Mouse (Mus musculus): ENCODE data around the gene Tas2r134. TPM values are rescaled to one million over a fixed set of nuclear protein-coding genes. Genes with fewer than 3 reads are reported as not detected.

The Tas2r134 gene
- polyA plus RNA-seq, 1 experiment from 2014 or later = not detected

- WGBS = 22% methylated on average over 3 of the region's 3 CpGs
- Histone ChIP-seq H3K9me3 (ENCODE audit: control insufficient read depth, low read length) (no peaks in the 10 kb centered on the region), H3K27me3 (replicated peaks; ENCODE audit: control insufficient read depth, insufficient read depth, low read length) (no peaks in the 10 kb centered on the region), H3K4me3 (ENCODE audit: low read length) (peak overlapping the region; percentile 27; the same call in 1 of the 2 replicates), H3K27ac (ENCODE audit: low read depth, low read length) (peak overlapping the region; percentile 64), H3K36me3 (ENCODE audit: control insufficient read depth, insufficient read depth, low read length) (no peaks in the 10 kb centered on the region), H3K4me2 (ENCODE audit: low read length) (peak overlapping the region; percentile 57), H3K4me1 (ENCODE audit: control insufficient read depth, insufficient read depth, low read depth, low read length) (peaks cover 5% of the 10 kb centered on the region; the same call in 1 of the 2 replicates), H3K9ac (ENCODE audit: low read depth, low read length) (peak overlapping the region; percentile 59)
- no peak for ATAC-seq
These were observed 27.2 kb upstream of the Tas2r134 start for GRCm38 (mm10) chr2:51600202-51600487.

GRCm38 (mm10) chr2:51600873-51601272 is 26.4 kb upstream of the Tas2r134 start:
- no peak; the same call in 1 of the 2 replicates for ATAC-seq
- no peaks in the 10 kb centered on the region for H3K27me3 ChIP-seq (replicated peaks; ENCODE audit: control insufficient read depth, insufficient read depth, low read length)
- no peaks in the 10 kb centered on the region for H3K9me3 ChIP-seq (ENCODE audit: control insufficient read depth, low read length)
- H3K27ac ChIP-seq (ENCODE audit: low read depth, low read length) = no peak overlapping the region
- no peak overlapping the region for H3K9ac ChIP-seq (ENCODE audit: low read depth, low read length)
- no peaks in the 10 kb centered on the region for H3K36me3 ChIP-seq (ENCODE audit: control insufficient read depth, insufficient read depth, low read length)
- 61% methylated on average over 8 of the region's 8 CpGs for WGBS
- H3K4me2 ChIP-seq (ENCODE audit: low read length) = no peak overlapping the region
- H3K4me1 ChIP-seq (ENCODE audit: control insufficient read depth, insufficient read depth, low read depth, low read length) = peaks cover 5% of the 10 kb centered on the region; the same call in 1 of the 2 replicates
- H3K4me3 ChIP-seq (ENCODE audit: low read length) = no peak overlapping the region

- H3K27me3 ChIP-seq (replicated peaks; ENCODE audit: control insufficient read depth, insufficient read depth, low read length) = no peaks in the 10 kb centered on the region
- peak; percentile 76 for ATAC-seq
- peak overlapping the region; percentile 21 for H3K4me3 ChIP-seq (ENCODE audit: low read length)
- H3K9ac ChIP-seq (ENCODE audit: low read depth, low read length) = peak overlapping the region; percentile 24; the same call in 1 of the 2 replicates
- no peaks in the 10 kb centered on the region for H3K36me3 ChIP-seq (ENCODE audit: control insufficient read depth, insufficient read depth, low read length)
- WGBS = 11% methylated on average over 10 of the region's 10 CpGs
- no peak overlapping the region for H3K27ac ChIP-seq (ENCODE audit: low read depth, low read length)
- no peaks in the 10 kb centered on the region for H3K9me3 ChIP-seq (ENCODE audit: control insufficient read depth, low read length)
- H3K4me2 ChIP-seq (ENCODE audit: low read length) = peak overlapping the region; percentile 51
- peaks cover 9% of the 10 kb centered on the region for H3K4me1 ChIP-seq (ENCODE audit: control insufficient read depth, insufficient read depth, low read depth, low read length)
These were observed 17.0 kb upstream of the Tas2r134 start for GRCm38 (mm10) chr2:51610305-51610704.

- peak overlapping the region; percentile 25; the same call in 1 of the 2 replicates for H3K27ac ChIP-seq (ENCODE audit: low read depth, low read length)
- peaks cover 9% of the 10 kb centered on the region for H3K4me1 ChIP-seq (ENCODE audit: control insufficient read depth, insufficient read depth, low read depth, low read length)
- no peaks in the 10 kb centered on the region for H3K27me3 ChIP-seq (replicated peaks; ENCODE audit: control insufficient read depth, insufficient read depth, low read length)
- no peaks in the 10 kb centered on the region for H3K36me3 ChIP-seq (ENCODE audit: control insufficient read depth, insufficient read depth, low read length)
- no peak overlapping the region; the same call in 1 of the 2 replicates for H3K4me2 ChIP-seq (ENCODE audit: low read length)
- 0 out of 2 replicates have a peak overlapping the region, but pooled peaks have one; percentile 4 for H3K9ac ChIP-seq (ENCODE audit: low read depth, low read length)
- 15% methylated on average over 2 of the region's 2 CpGs for WGBS
- ATAC-seq = peak; percentile 60; the same call in 1 of the 2 replicates
- H3K4me3 ChIP-seq (ENCODE audit: low read length) = no peak overlapping the region
- H3K9me3 ChIP-seq (ENCODE audit: control insufficient read depth, low read length) = no peaks in the 10 kb centered on the region
These were observed 16.4 kb upstream of the Tas2r134 start for GRCm38 (mm10) chr2:51610897-51611296.

GRCm38 (mm10) chr2:51613716-51614115 is 13.6 kb upstream of the Tas2r134 start:
- H3K4me3 ChIP-seq (ENCODE audit: low read length) = no peak overlapping the region
- H3K36me3 ChIP-seq (ENCODE audit: control insufficient read depth, insufficient read depth, low read length) = no peaks in the 10 kb centered on the region
- peaks cover 9% of the 10 kb centered on the region for H3K4me1 ChIP-seq (ENCODE audit: control insufficient read depth, insufficient read depth, low read depth, low read length)
- H3K9me3 ChIP-seq (ENCODE audit: control insufficient read depth, low read length) = no peaks in the 10 kb centered on the region
- no peaks in the 10 kb centered on the region for H3K27me3 ChIP-seq (replicated peaks; ENCODE audit: control insufficient read depth, insufficient read depth, low read length)
- no peak overlapping the region for H3K4me2 ChIP-seq (ENCODE audit: low read length)
- WGBS = 80% methylated on average over 4 of the region's 4 CpGs
- H3K9ac ChIP-seq (ENCODE audit: low read depth, low read length) = no peak overlapping the region
- ATAC-seq = no peak
- H3K27ac ChIP-seq (ENCODE audit: low read depth, low read length) = no peak overlapping the region

- H3K9me3 ChIP-seq (ENCODE audit: control insufficient read depth, low read length) = no peaks in the 10 kb centered on the region
- H3K4me3 ChIP-seq (ENCODE audit: low read length) = no peak overlapping the region
- WGBS = 85% methylated on average over 2 of the region's 2 CpGs
- no peak overlapping the region for H3K27ac ChIP-seq (ENCODE audit: low read depth, low read length)
- no peaks in the 10 kb centered on the region for H3K36me3 ChIP-seq (ENCODE audit: control insufficient read depth, insufficient read depth, low read length)
- H3K4me1 ChIP-seq (ENCODE audit: control insufficient read depth, insufficient read depth, low read depth, low read length) = no peaks in the 10 kb centered on the region
- no peak overlapping the region for H3K9ac ChIP-seq (ENCODE audit: low read depth, low read length)
- H3K4me2 ChIP-seq (ENCODE audit: low read length) = no peak overlapping the region
- H3K27me3 ChIP-seq (replicated peaks; ENCODE audit: control insufficient read depth, insufficient read depth, low read length) = no peaks in the 10 kb centered on the region
- ATAC-seq = no peak
These were observed 5.4 kb upstream of the Tas2r134 start for GRCm38 (mm10) chr2:51621931-51622330.

GRCm38 (mm10) chr2:51626007-51626406 is 1.3 kb upstream of the Tas2r134 start:
- Histone ChIP-seq H3K36me3 (ENCODE audit: control insufficient read depth, insufficient read depth, low read length) (no peaks in the 10 kb centered on the region), H3K4me2 (ENCODE audit: low read length) (no peak overlapping the region), H3K4me1 (ENCODE audit: control insufficient read depth, insufficient read depth, low read depth, low read length) (no peaks in the 10 kb centered on the region), H3K27me3 (replicated peaks; ENCODE audit: control insufficient read depth, insufficient read depth, low read length) (no peaks in the 10 kb centered on the region), H3K4me3 (ENCODE audit: low read length) (no peak overlapping the region), H3K27ac (ENCODE audit: low read depth, low read length) (no peak overlapping the region), H3K9ac (ENCODE audit: low read depth, low read length) (no peak overlapping the region), H3K9me3 (ENCODE audit: control insufficient read depth, low read length) (no peaks in the 10 kb centered on the region)
- no peak for ATAC-seq
- 81% methylated on average over 3 of the region's 3 CpGs for WGBS

- Histone ChIP-seq H3K4me2 (ENCODE audit: low read length) (no peak overlapping the region), H3K4me1 (ENCODE audit: control insufficient read depth, insufficient read depth, low read depth, low read length) (no peaks in the 10 kb centered on the region), H3K9ac (ENCODE audit: low read depth, low read length) (no peak overlapping the region), H3K9me3 (ENCODE audit: control insufficient read depth, low read length) (no peaks in the 10 kb centered on the region), H3K27me3 (replicated peaks; ENCODE audit: control insufficient read depth, insufficient read depth, low read length) (no peaks in the 10 kb centered on the region), H3K36me3 (ENCODE audit: control insufficient read depth, insufficient read depth, low read length) (no peaks in the 10 kb centered on the region), H3K27ac (ENCODE audit: low read depth, low read length) (no peak overlapping the region), H3K4me3 (ENCODE audit: low read length) (no peak overlapping the region)
- WGBS = 78% methylated on average over 2 of the region's 2 CpGs
- no peak for ATAC-seq
These were observed 4.1 kb downstream of the Tas2r134 start for GRCm38 (mm10) chr2:51631428-51631827.

- Histone ChIP-seq H3K9me3 (ENCODE audit: control insufficient read depth, low read length) (no peaks in the 10 kb centered on the region), H3K36me3 (ENCODE audit: control insufficient read depth, insufficient read depth, low read length) (no peaks in the 10 kb centered on the region), H3K4me1 (ENCODE audit: control insufficient read depth, insufficient read depth, low read depth, low read length) (no peaks in the 10 kb centered on the region), H3K27me3 (replicated peaks; ENCODE audit: control insufficient read depth, insufficient read depth, low read length) (no peaks in the 10 kb centered on the region), H3K9ac (ENCODE audit: low read depth, low read length) (no peak overlapping the region), H3K4me3 (ENCODE audit: low read length) (no peak overlapping the region), H3K4me2 (ENCODE audit: low read length) (no peak overlapping the region), H3K27ac (ENCODE audit: low read depth, low read length) (no peak overlapping the region)
- WGBS = 85% methylated on average over 11 of the region's 11 CpGs
- ATAC-seq = no peak
These were observed 10.4 kb downstream of the Tas2r134 start for GRCm38 (mm10) chr2:51637681-51638080.

GRCm38 (mm10) chr2:51641635-51642034 is 14.3 kb downstream of the Tas2r134 start:
- Histone ChIP-seq H3K4me1 (ENCODE audit: control insufficient read depth, insufficient read depth, low read depth, low read length) (no peaks in the 10 kb centered on the region), H3K4me3 (ENCODE audit: low read length) (no peak overlapping the region), H3K9me3 (ENCODE audit: control insufficient read depth, low read length) (no peaks in the 10 kb centered on the region), H3K4me2 (ENCODE audit: low read length) (no peak overlapping the region), H3K27me3 (replicated peaks; ENCODE audit: control insufficient read depth, insufficient read depth, low read length) (no peaks in the 10 kb centered on the region), H3K9ac (ENCODE audit: low read depth, low read length) (no peak overlapping the region), H3K27ac (ENCODE audit: low read depth, low read length) (no peak overlapping the region), H3K36me3 (ENCODE audit: control insufficient read depth, insufficient read depth, low read length) (no peaks in the 10 kb centered on the region)
- WGBS = 98% methylated on average over 7 of the region's 7 CpGs
- no peak for ATAC-seq
